Mouse (Mus musculus) hematopoietic stem cell, adult 5-6 weeks (primary cell): ENCODE data around the gene Vmn2r124. TPM values are rescaled to one million over a fixed set of nuclear protein-coding genes. Genes with fewer than 3 reads are reported as not detected.
"Not testable (repeated sequence)": the region's sequence is repeated elsewhere in the genome, so short reads cannot be mapped to it uniquely, and the experiment has no call there.

Source experiments
- ATAC-seq, 2 experiments: fragments of 125-278 bp in 1 of 2; replicated peaks in 1 of 2; 2 replicates each; pipeline ENCODE4 v1.8.0; 2016 to 2017; ENCODE audit warnings: inconsistent platforms in 2 of 2, mild to moderate bottlenecking in 2 of 2, moderate number of reproducible peaks in 2 of 2, low read depth in 1 of 2, moderate TSS enrichment in 1 of 2; ENCODE audit not compliant: low FRiP score in 2 of 2, poor library complexity in 2 of 2, severe bottlenecking in 2 of 2, insufficient read depth in 1 of 2, low TSS enrichment in 1 of 2
- total RNA-seq: library from RNA; stranded (forward); fragments of 172-1452, 232-1000 nt; gene quantifications from 2 replicates; pipeline ENCODE4 v1.2.3, GENCODE M21; 2017

Vmn2r124 gene
- total RNA-seq = not detected in 2 replicates

GRCm38 (mm10) chr17:18049124-18049523 lies at the start of gene Vmn2r124:
TSS of gene Vmn2r124 (plus strand) at chr17:18049424.
- no peak for ATAC-seq

GRCm38 (mm10) chr17:18004752-18005151 lies 44.5 kb upstream of the Vmn2r124 start:
- ATAC-seq = no peak

DNA sequence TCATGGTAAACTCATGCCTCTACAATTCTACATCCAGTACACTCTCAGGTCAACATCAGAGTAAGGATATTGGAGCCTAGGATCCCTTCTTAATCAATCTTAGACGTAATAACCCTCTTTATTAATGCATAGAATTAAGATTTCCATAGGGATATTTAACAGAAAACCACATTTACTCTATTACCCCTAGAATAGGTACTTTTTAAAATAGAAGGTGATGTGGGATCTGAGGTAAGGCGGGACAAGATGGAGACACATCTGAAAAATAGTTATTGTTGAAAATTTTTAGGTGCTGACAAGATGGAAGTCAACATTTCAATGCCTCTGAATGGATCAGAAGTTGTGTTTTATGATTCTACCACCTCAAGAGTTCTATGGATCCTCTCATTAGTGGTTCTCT lies 27.8 kb upstream of the Vmn2r124 start, which contains the start of gene Fpr-rs4:
TSS of gene Fpr-rs4 (plus strand) at position 301 of the 400 bp plus-strand sequence.
- no peak for ATAC-seq

DNA sequence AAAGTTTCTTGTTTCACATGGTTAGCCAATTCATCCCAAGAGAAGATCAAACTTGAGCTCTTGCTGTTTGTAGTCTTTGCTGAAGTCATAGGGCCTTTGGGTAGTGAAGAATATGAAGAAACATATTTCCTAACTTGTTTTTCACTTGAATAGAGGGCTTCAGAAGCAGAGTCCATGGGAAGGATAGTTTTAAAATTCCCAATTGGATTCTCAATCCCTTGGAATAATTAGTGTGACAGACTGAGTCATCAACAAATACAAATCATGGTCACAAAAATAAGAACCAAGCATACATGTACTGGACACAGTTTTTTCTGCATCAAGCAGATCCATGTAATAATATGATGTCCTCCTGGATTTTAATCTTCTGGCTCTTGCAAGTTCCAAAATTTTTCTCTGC lies 35.5 kb downstream of the Vmn2r124 start, which contains the start of gene Vmn2r91:
TSS of gene Vmn2r91 (plus strand) at position 301 of the 400 bp plus-strand sequence.
- not testable (repeated sequence) for ATAC-seq

DNA sequence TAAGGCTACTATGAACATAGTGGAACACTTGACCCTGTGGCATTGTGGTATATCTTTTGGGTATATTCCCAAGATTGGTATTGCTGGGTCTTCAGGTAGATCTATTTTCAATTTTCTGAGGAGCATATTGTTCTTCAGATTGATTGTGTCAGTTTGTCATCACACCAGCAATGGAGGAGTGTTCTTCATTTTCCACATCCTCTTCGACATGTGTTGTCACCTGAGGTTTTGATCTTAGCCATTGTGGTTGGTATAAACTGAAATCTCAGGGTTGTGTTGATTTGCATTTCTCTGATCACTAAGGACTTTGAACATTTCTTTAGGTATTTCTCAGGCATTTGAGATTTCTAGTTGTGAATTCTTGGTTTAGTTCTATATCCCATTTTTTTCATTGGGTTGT lies 46.4 kb downstream of the Vmn2r124 start:
- ATAC-seq = not testable (repeated sequence)

- not testable (repeated sequence) for ATAC-seq
Observed at GRCm38 (mm10) chr17:18102265-18102664, 53.0 kb downstream of the Vmn2r124 start.

Other genes starting within 250 kb of the Vmn2r124 start
- gene Spaca6, start 222.3 kb upstream of the Vmn2r124 start, total RNA-seq = 0.94 and 11.9 TPM in 2 replicates
- not detected in 2 replicates for gene Has1, start 194.2 kb upstream of the Vmn2r124 start, total RNA-seq
- 2.7 and 12.1 TPM in 2 replicates for gene Fpr1, start 165.5 kb upstream of the Vmn2r124 start, total RNA-seq
- gene Fpr2, start 161.6 kb upstream of the Vmn2r124 start, total RNA-seq = 8.1 and 26.5 TPM in 2 replicates
- not detected in 2 replicates for gene Fpr3, start 161.6 kb upstream of the Vmn2r124 start, total RNA-seq
- gene Fpr-rs4, start 27.7 kb upstream of the Vmn2r124 start, total RNA-seq = not detected in 2 replicates
- not detected in 2 replicates for gene Vmn2r91, start 35.6 kb downstream of the Vmn2r124 start, total RNA-seq
- gene Vmn2r92, start 102.5 kb downstream of the Vmn2r124 start, total RNA-seq = not detected in 2 replicates
- gene Vmn2r94, start 228.3 kb downstream of the Vmn2r124 start, total RNA-seq = not detected in 2 replicates
- gene Vmn2r93, start 248.7 kb downstream of the Vmn2r124 start, total RNA-seq = not detected in 2 replicates